ENCODE assay signal across 13 mouse cellular contexts in genomic region chr14:28475012-28475411, GRCm38 (mm10). TPM values are rescaled to one million over a fixed set of nuclear protein-coding genes. Genes with fewer than 3 reads are reported as not detected.
A peak's percentile ranks its signal among the peaks of the same experiment; 100 is the strongest.
DNase-seq lines count a peak whose midpoint lies in the region; ATAC-seq and TF ChIP-seq lines count a peak whose summit lies in the region.
"Had no signal": no experiment of that assay in that cellular context is flagged by ENCODE, and none has a peak within 500 bp of the region (broad histone marks: within the 10 kb centered on the region; RNA-seq: fewer than 3 reads in every experiment).

No protein-coding gene starts in this region.

- no peak for DNase-seq in heart, adult 2 months
- peak; percentile 39 for DNase-seq in brain, embryonic 18.5 days (ENCODE audit: low read depth, low spot score)
- peak; percentile 35 for DNase-seq in midbrain, postnatal 0 days (ENCODE audit: low spot score)
- DNase-seq in spleen, adult 18-20 months = no peak
- no peak for DNase-seq in cerebellum, postnatal 36 days
- DNase-seq in cerebellum, adult 11 months = no peak
- DNase-seq: gastrocnemius, postnatal 10 days; kidney, adult 9 months; lung, adult 18-20 months had no signal

- H3K4me1 ChIP-seq in heart, embryonic 13.5 days = peaks cover 17% of the 10 kb centered on the region
- H3K4me1 ChIP-seq in heart, adult 2 months (ENCODE audit: control insufficient read depth, insufficient read depth, low read length) = no peaks in the 10 kb centered on the region
- H3K4me1 ChIP-seq in hindbrain, embryonic 12.5 days = peaks cover 11% of the 10 kb centered on the region
- peaks cover 3% of the 10 kb centered on the region; the same call in 1 of the 2 replicates for H3K4me1 ChIP-seq in midbrain, postnatal 0 days (ENCODE audit: insufficient read depth, low read length)

- H3K4me2 ChIP-seq in heart, embryonic 13.5 days = peak overlapping the region; percentile 25
- H3K4me2 ChIP-seq in hindbrain, embryonic 12.5 days (replicated peaks) = peak overlapping the region; percentile 19; the same call in 1 of the 2 replicates
- no peak overlapping the region; the same call in 1 of the 2 replicates for H3K4me2 ChIP-seq in midbrain, postnatal 0 days (ENCODE audit: low read depth, low read length, poor library complexity, severe bottlenecking)

- no peak for TF ChIP-seq EP300 in heart, adult 2 months (IDR thresholded peaks at IDR 0.05; ENCODE audit: insufficient read depth, low read depth, low read length)

- no peak overlapping the region for H3K27ac ChIP-seq in heart, embryonic 13.5 days (replicated peaks)
- H3K27ac ChIP-seq in heart, adult 2 months = no peak overlapping the region
- H3K27ac ChIP-seq in hindbrain, embryonic 12.5 days = 0 out of 2 replicates have a peak overlapping the region, but pooled peaks have one; percentile 23
- peak overlapping the region; percentile 69; the same call in 1 of the 2 replicates for H3K27ac ChIP-seq in midbrain, postnatal 0 days (ENCODE audit: low read depth, low read length)

- WGBS in heart, embryonic 13.5 days = 35% methylated on average over 3 of the region's 3 CpGs
- 62% methylated on average over 3 of the region's 3 CpGs for WGBS in heart, adult 2 months
- 27% methylated on average over 3 of the region's 3 CpGs for WGBS in hindbrain, embryonic 12.5 days
- 17% methylated on average over 3 of the region's 3 CpGs for WGBS in midbrain, postnatal 0 days

- TF ChIP-seq CTCF in heart, adult 2 months (IDR thresholded peaks at IDR 0.05) = no peak
- TF ChIP-seq CTCF in midbrain, postnatal 0 days (IDR thresholded peaks at IDR 0.05) = no peak

- no peak for TF ChIP-seq POLR2A in heart, adult 2 months (IDR thresholded peaks at IDR 0.05; ENCODE audit: insufficient read depth, low read depth, low read length)

- H3K4me3 ChIP-seq in heart, embryonic 13.5 days = no peak overlapping the region
- H3K4me3 ChIP-seq in heart, adult 2 months = no peak overlapping the region
- no peak overlapping the region for H3K4me3 ChIP-seq in hindbrain, embryonic 12.5 days
- no peak overlapping the region for H3K4me3 ChIP-seq in midbrain, postnatal 0 days (ENCODE audit: low read depth, low read length)
- H3K4me3 ChIP-seq: erythroblast, embryonic 14.5 days had no signal

- H3K36me3 ChIP-seq in heart, embryonic 13.5 days = no peaks in the 10 kb centered on the region
- no peaks in the 10 kb centered on the region for H3K36me3 ChIP-seq in heart, adult 2 months (ENCODE audit: control insufficient read depth, insufficient read depth, low read length)
- no peaks in the 10 kb centered on the region for H3K36me3 ChIP-seq in hindbrain, embryonic 12.5 days
- H3K36me3 ChIP-seq in midbrain, postnatal 0 days (ENCODE audit: insufficient read depth, low read length) = no peaks in the 10 kb centered on the region

- no peaks in the 10 kb centered on the region for H3K79me2 ChIP-seq in heart, adult 2 months (replicated peaks; ENCODE audit: control insufficient read depth, insufficient read depth, low read length)

- intact Hi-C loops in heart, adult 2 months (cut with DNase I) = no loop called here

- H3K9me3 ChIP-seq in heart, embryonic 13.5 days = no peaks in the 10 kb centered on the region
- no peaks in the 10 kb centered on the region for H3K9me3 ChIP-seq in hindbrain, embryonic 12.5 days (replicated peaks)
- H3K9me3 ChIP-seq in midbrain, postnatal 0 days (ENCODE audit: low read length) = no peaks in the 10 kb centered on the region

- ATAC-seq in heart, embryonic 13.5 days (ENCODE audit: extremely low read depth, insufficient number of reproducible peaks, low FRiP score, low TSS enrichment) = no peak
- no peak for ATAC-seq in hindbrain, embryonic 12.5 days (ENCODE audit: low FRiP score)
- no peak for ATAC-seq in midbrain, postnatal 0 days (ENCODE audit: low FRiP score)

- H3K9ac ChIP-seq in heart, embryonic 13.5 days = no peak overlapping the region
- H3K9ac ChIP-seq in heart, adult 2 months (ENCODE audit: low read depth, low read length) = no peak overlapping the region
- H3K9ac ChIP-seq in hindbrain, embryonic 12.5 days = no peak overlapping the region
- no peak overlapping the region for H3K9ac ChIP-seq in midbrain, postnatal 0 days (replicated peaks; ENCODE audit: low read length, poor library complexity, severe bottlenecking)

- no peaks in the 10 kb centered on the region for H3K27me3 ChIP-seq in heart, embryonic 13.5 days (replicated peaks)
- no peaks in the 10 kb centered on the region for H3K27me3 ChIP-seq in heart, adult 2 months (ENCODE audit: control insufficient read depth, insufficient read depth, low read length)
- H3K27me3 ChIP-seq in hindbrain, embryonic 12.5 days = peaks cover 11% of the 10 kb centered on the region
- H3K27me3 ChIP-seq in midbrain, postnatal 0 days (ENCODE audit: insufficient read depth, low read length) = no peaks in the 10 kb centered on the region

RNA-seq across cellular contexts. Expression of gene Wnt5a, which starts 29.5 kb away (rescaled TPM):
- polyA plus RNA-seq in heart, embryonic 13.5 days (2015; fragmentation: Nextera tagmentation; extraction: Ambion mirVana) = 19.2 and 22.4 TPM in 2 replicates
- 10 to 100 TPM; 13.8 to 15.5 TPM for total RNA-seq in heart, adult 2 months (2021)
- 5.0 and 9.7 TPM in 2 replicates for polyA plus RNA-seq in heart, adult 2 months (2012; rRNA removed)
- polyA plus RNA-seq in hindbrain, embryonic 12.5 days (2016; fragmentation: Nextera tagmentation; extraction: Ambion mirVana) = 55.4 and 72.7 TPM in 2 replicates
- 14.7 and 15.9 TPM in 2 replicates for total RNA-seq in midbrain, postnatal 0 days (2014; rRNA removed)
- 10.0 and 11.2 TPM in 2 replicates for polyA plus RNA-seq in midbrain, postnatal 0 days (2015; fragmentation: Nextera tagmentation; extraction: Ambion mirVana)
- total RNA-seq: common myeloid progenitor, adult 5-6 weeks had no signal
- polyA plus RNA-seq: erythroblast, embryonic 14.5 days had no signal

Comparison
In these comparisons a context has a peak if more than half of its experiments do, and no peak if none do; other contexts are left out.
1. H3K27ac ChIP-seq: peak in hindbrain, embryonic 12.5 days (single experiment) and midbrain, postnatal 0 days (single experiment); none in heart, embryonic 13.5 days (single experiment) and heart, adult 2 months (single experiment).
2. DNase-seq: peak in brain, embryonic 18.5 days (single experiment) and midbrain, postnatal 0 days (single experiment); none in heart, adult 2 months (0 of 2), spleen, adult 18-20 months (0 of 2), cerebellum, postnatal 36 days (0 of 2) and cerebellum, adult 11 months (single experiment).